Mouse (Mus musculus): ENCODE measurements at regions not wholly inside any gene's neighbourhood (a gene's known extent, or its start where the extent isn't known, plus 50 kb on each side); places are given as distances from the start of the nearest gene placed in this dataset.

- no peak for ATAC-seq (ENCODE audit: insufficient number of reproducible peaks, insufficient read depth, low FRiP score, low TSS enrichment, low read depth)
- Histone ChIP-seq H3K27ac (no peak overlapping the region), H3K27me3 (peaks cover 28% of the 10 kb centered on the region)
Measured at GRCm38 (mm10) chr13:55954346-55954745, 118.4 kb upstream of the Pitx1 start.

GRCm38 (mm10) chr13:55953426-55953825 is 117.4 kb upstream of the Pitx1 start:
- Histone ChIP-seq H3K4me1 (peaks cover 16% of the 10 kb centered on the region; the same call in 1 of the 2 replicates), H3K27me3 (peaks cover 28% of the 10 kb centered on the region), H3K9ac (no peak overlapping the region), H3K4me3 (no peak overlapping the region), H3K4me2 (no peak overlapping the region), H3K27ac (no peak overlapping the region), H3K36me3 (no peaks in the 10 kb centered on the region), H3K9me3 (no peaks in the 10 kb centered on the region)
- no peak for ATAC-seq (ENCODE audit: insufficient number of reproducible peaks, insufficient read depth, low FRiP score, low TSS enrichment, low read depth)
- WGBS = 93% methylated on average over 2 of the region's 2 CpGs

More at GRCm38 (mm10) chr13:55954346-55954745, 118.4 kb upstream of the Pitx1 start:
- no peak overlapping the region for H3K4me3 ChIP-seq
- no peak overlapping the region for H3K9ac ChIP-seq
- no peaks in the 10 kb centered on the region for H3K36me3 ChIP-seq
- 73% methylated on average over 6 of the region's 6 CpGs for WGBS
- H3K4me2 ChIP-seq = no peak overlapping the region
- H3K9me3 ChIP-seq = no peaks in the 10 kb centered on the region
- H3K4me1 ChIP-seq = peaks cover 9% of the 10 kb centered on the region; the same call in 1 of the 2 replicates

- H3K27ac ChIP-seq = no peak overlapping the region
- H3K4me3 ChIP-seq = no peak overlapping the region
- no peak overlapping the region for H3K9ac ChIP-seq
- H3K4me1 ChIP-seq = peaks cover 15% of the 10 kb centered on the region; the same call in 1 of the 2 replicates
- peaks cover 10% of the 10 kb centered on the region; the same call in 1 of the 2 replicates for H3K27me3 ChIP-seq
- H3K9me3 ChIP-seq = no peaks in the 10 kb centered on the region
- WGBS = 83% methylated on average over 6 of the region's 6 CpGs
- ATAC-seq (ENCODE audit: insufficient number of reproducible peaks, insufficient read depth, low FRiP score, low TSS enrichment, low read depth) = no peak
- no peaks in the 10 kb centered on the region for H3K36me3 ChIP-seq
- H3K4me2 ChIP-seq = no peak overlapping the region
Measured at GRCm38 (mm10) chr13:55950773-55951172, 114.8 kb upstream of the Pitx1 start.

GRCm38 (mm10) chr13:55948591-55948990 is 112.6 kb upstream of the Pitx1 start:
- Histone ChIP-seq H3K9ac (no peak overlapping the region), H3K4me2 (no peak overlapping the region), H3K27ac (no peak overlapping the region), H3K4me3 (no peak overlapping the region), H3K9me3 (no peaks in the 10 kb centered on the region), H3K4me1 (peaks cover 13% of the 10 kb centered on the region; the same call in 1 of the 2 replicates), H3K36me3 (no peaks in the 10 kb centered on the region), H3K27me3 (peaks cover 3% of the 10 kb centered on the region; the same call in 1 of the 2 replicates)
- WGBS = 34% methylated on average over 9 of the region's 9 CpGs
- peak; percentile 12; the same call in 1 of the 2 replicates for ATAC-seq (ENCODE audit: insufficient number of reproducible peaks, insufficient read depth, low FRiP score, low TSS enrichment, low read depth)

GRCm38 (mm10) chr13:55948144-55948543 is 112.2 kb upstream of the Pitx1 start:
- Histone ChIP-seq H3K4me2 (no peak overlapping the region), H3K4me1 (peaks cover 13% of the 10 kb centered on the region; the same call in 1 of the 2 replicates), H3K9ac (no peak overlapping the region), H3K27ac (no peak overlapping the region), H3K9me3 (no peaks in the 10 kb centered on the region), H3K36me3 (no peaks in the 10 kb centered on the region), H3K4me3 (no peak overlapping the region), H3K27me3 (peaks cover 3% of the 10 kb centered on the region; the same call in 1 of the 2 replicates)
- no peak for ATAC-seq (ENCODE audit: insufficient number of reproducible peaks, insufficient read depth, low FRiP score, low TSS enrichment, low read depth)
- WGBS = 41% methylated on average over 2 of the region's 2 CpGs

DNA sequence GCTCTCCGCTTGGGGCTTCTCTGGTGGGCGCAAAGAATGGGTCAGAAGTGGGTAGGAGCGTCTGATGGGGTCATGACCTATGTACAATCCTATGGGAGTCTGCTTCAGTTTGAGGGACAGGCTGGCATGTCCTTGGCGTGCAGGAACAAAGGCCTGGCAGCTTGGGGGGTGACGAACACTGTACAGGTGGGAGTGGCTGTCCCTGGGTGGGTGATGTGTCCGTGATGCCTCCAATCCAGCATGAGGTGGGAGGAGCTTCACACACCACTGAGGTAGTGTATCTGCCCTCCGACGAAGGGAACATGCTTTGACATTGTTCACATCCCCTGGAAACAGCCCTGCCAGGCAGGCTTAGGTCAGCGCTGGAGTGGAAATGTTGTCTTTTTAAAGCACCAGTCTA is 101.4 kb upstream of the Pitx1 start:
- Histone ChIP-seq H3K9ac (no peak overlapping the region), H3K27me3 (no peaks in the 10 kb centered on the region), H3K4me3 (no peak overlapping the region), H3K36me3 (no peaks in the 10 kb centered on the region), H3K27ac (no peak overlapping the region), H3K4me2 (no peak overlapping the region), H3K9me3 (no peaks in the 10 kb centered on the region), H3K4me1 (no peaks in the 10 kb centered on the region)
- ATAC-seq (ENCODE audit: insufficient number of reproducible peaks, insufficient read depth, low FRiP score, low TSS enrichment, low read depth) = no peak
- WGBS = 81% methylated on average over 9 of the region's 9 CpGs

DNA sequence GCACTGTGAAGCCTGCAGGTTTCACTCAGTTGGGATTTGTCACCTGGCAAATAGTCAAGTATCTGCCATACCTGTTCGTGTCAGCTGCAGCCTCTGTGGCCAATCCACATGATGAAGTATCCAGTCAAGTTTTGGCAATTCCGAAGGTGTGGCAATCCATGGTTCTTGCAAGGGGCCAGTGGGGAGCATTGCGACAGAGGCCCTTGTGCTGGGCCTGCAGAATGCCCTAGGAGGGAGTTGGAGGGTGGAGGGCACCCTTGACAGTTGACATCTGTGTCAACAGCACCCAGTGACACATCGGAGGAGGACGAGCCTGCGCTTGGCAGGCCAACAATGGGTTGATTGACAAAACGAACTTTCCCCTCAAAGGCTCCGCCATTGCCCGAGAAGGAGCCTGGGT is 101.0 kb upstream of the Pitx1 start:
- no peak overlapping the region for H3K4me2 ChIP-seq
- ATAC-seq (ENCODE audit: insufficient number of reproducible peaks, insufficient read depth, low FRiP score, low TSS enrichment, low read depth) = no peak

GRCm38 (mm10) chr13:55930637-55931036 is 94.6 kb upstream of the Pitx1 start:
- Histone ChIP-seq H3K27me3 (no peaks in the 10 kb centered on the region), H3K4me3 (no peak overlapping the region), H3K9ac (no peak overlapping the region), H3K4me2 (no peak overlapping the region), H3K9me3 (no peaks in the 10 kb centered on the region), H3K4me1 (no peaks in the 10 kb centered on the region), H3K27ac (no peak overlapping the region), H3K36me3 (no peaks in the 10 kb centered on the region)
- no peak for ATAC-seq (ENCODE audit: insufficient number of reproducible peaks, insufficient read depth, low FRiP score, low TSS enrichment, low read depth)
- WGBS = 49% methylated on average over 11 of the region's 11 CpGs

More for the DNA sequence above, 101.0 kb upstream of the Pitx1 start:
- Histone ChIP-seq H3K36me3 (no peaks in the 10 kb centered on the region), H3K4me1 (no peaks in the 10 kb centered on the region), H3K4me3 (no peak overlapping the region), H3K27me3 (no peaks in the 10 kb centered on the region), H3K9ac (no peak overlapping the region), H3K9me3 (no peaks in the 10 kb centered on the region), H3K27ac (no peak overlapping the region)
- 84% methylated on average over 9 of the region's 9 CpGs for WGBS

GRCm38 (mm10) chr13:55929814-55930213 is 93.8 kb upstream of the Pitx1 start:
- H3K9me3 ChIP-seq = no peaks in the 10 kb centered on the region
- no peak overlapping the region for H3K4me2 ChIP-seq
- H3K27me3 ChIP-seq = peaks cover 6% of the 10 kb centered on the region
- H3K27ac ChIP-seq = no peak overlapping the region
- H3K4me1 ChIP-seq = no peaks in the 10 kb centered on the region
- no peak overlapping the region for H3K9ac ChIP-seq
- no peak overlapping the region for H3K4me3 ChIP-seq
- no peaks in the 10 kb centered on the region for H3K36me3 ChIP-seq
- WGBS = 35% methylated on average over 6 of the region's 6 CpGs
- no peak for ATAC-seq (ENCODE audit: insufficient number of reproducible peaks, insufficient read depth, low FRiP score, low TSS enrichment, low read depth)

- no peak for ATAC-seq (ENCODE audit: insufficient number of reproducible peaks, insufficient read depth, low FRiP score, low TSS enrichment, low read depth)
- no peak overlapping the region for H3K27ac ChIP-seq
- H3K27me3 ChIP-seq = peaks cover 52% of the 10 kb centered on the region
- no peaks in the 10 kb centered on the region for H3K36me3 ChIP-seq
- H3K4me2 ChIP-seq = no peak overlapping the region
- peaks cover 7% of the 10 kb centered on the region; the same call in 1 of the 2 replicates for H3K4me1 ChIP-seq
- H3K9me3 ChIP-seq = no peaks in the 10 kb centered on the region
- H3K4me3 ChIP-seq = no peak overlapping the region
- 20% methylated on average over 7 of the region's 7 CpGs for WGBS
- no peak overlapping the region for H3K9ac ChIP-seq
Measured at GRCm38 (mm10) chr13:55923505-55924136, 87.6 kb upstream of the Pitx1 start.

- Histone ChIP-seq H3K4me1 (peaks cover 6% of the 10 kb centered on the region; the same call in 1 of the 2 replicates), H3K4me2 (no peak overlapping the region), H3K27ac (no peak overlapping the region), H3K9ac (no peak overlapping the region), H3K27me3 (peaks cover 46% of the 10 kb centered on the region), H3K4me3 (no peak overlapping the region), H3K9me3 (no peaks in the 10 kb centered on the region), H3K36me3 (no peaks in the 10 kb centered on the region)
- 90% methylated on average over 12 of the region's 12 CpGs for WGBS
- no peak for ATAC-seq (ENCODE audit: insufficient number of reproducible peaks, insufficient read depth, low FRiP score, low TSS enrichment, low read depth)
Measured at GRCm38 (mm10) chr13:55917316-55917715, 81.3 kb upstream of the Pitx1 start.

DNA sequence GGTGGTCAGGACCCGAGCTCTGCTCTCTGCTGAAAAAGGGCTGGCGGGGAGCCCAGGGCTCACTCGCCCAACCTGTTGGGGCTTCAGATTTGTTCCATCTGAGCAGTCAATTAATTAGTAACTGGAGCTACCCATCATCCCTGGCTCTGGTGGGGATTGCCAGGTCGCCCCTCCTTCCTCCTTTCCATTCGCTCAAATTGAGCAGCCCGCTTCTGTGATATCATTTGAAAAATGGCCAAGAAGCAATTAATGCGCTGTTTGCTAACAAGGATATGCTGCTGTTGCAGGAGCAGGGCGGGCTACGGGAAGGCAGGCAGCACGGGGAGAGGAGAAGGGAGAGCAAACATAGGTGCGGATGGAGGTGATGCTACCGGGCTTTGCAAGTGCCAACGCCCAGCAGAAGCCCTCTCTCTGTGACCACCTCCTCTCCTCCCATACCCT is 76.3 kb upstream of the Pitx1 start:
- Histone ChIP-seq H3K4me3 (no peak overlapping the region), H3K36me3 (no peaks in the 10 kb centered on the region), H3K27ac (no peak overlapping the region), H3K27me3 (peaks cover 20% of the 10 kb centered on the region; the same call in 1 of the 2 replicates), H3K4me2 (no peak overlapping the region), H3K9me3 (no peaks in the 10 kb centered on the region), H3K4me1 (peaks cover 18% of the 10 kb centered on the region), H3K9ac (no peak overlapping the region)
- WGBS = 62% methylated on average over 13 of the region's 13 CpGs
- no peak for ATAC-seq (ENCODE audit: insufficient number of reproducible peaks, insufficient read depth, low FRiP score, low TSS enrichment, low read depth)
